Mouse (Mus musculus): Measurements from ENCODE around the gene Baiap2. TPM values are rescaled to one million over a fixed set of nuclear protein-coding genes. Genes with fewer than 3 reads are reported as not detected.

Gene Baiap2
- total RNA-seq, 2 experiments from 2014 or later = 16.5 to 31.7 TPM

DNA sequence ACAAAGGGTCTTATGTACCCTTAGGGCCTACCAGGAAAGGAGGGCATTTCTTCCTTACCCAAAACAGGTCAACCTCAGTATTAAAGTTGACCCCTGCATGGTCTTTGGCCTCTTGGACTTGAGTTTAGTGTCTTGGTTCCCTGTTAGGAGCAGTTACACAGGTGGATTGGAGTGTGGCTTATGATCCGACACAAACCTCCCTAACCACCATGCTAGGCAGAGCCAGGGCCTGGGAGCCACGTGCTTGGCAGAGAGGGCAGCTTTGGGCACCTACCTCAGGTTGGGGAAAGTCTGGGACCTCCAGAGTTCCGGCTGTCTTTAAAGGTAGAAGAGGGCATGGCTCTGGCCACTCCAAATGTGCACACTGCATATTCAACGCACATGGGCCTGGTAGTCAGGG is 23.1 kb upstream of the Baiap2 start:
- DNase-seq (ENCODE audit: low spot score in 2 of 2) = no peak

DNA sequence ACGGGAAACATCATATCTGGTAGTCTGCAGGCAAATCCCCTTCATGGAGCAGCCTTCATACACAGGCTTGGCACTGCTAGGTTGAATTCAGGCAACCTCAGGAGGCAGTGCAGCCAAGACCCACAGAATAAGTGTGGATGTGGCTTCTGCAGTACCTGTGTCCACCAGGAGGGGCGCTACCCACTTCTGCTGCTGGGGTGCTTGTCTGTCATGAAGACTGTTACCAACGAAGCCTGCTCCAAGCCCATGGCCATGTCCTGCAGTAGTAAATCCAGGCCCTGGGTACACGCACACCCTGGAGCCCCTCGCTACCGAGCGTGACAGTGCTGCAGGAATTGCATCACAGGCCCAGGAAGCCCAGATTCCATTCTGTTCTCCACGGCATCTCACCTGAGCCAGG is 22.7 kb upstream of the Baiap2 start:
- DNase-seq (ENCODE audit: low spot score in 2 of 2) = peak; percentile 60 to 74

DNA sequence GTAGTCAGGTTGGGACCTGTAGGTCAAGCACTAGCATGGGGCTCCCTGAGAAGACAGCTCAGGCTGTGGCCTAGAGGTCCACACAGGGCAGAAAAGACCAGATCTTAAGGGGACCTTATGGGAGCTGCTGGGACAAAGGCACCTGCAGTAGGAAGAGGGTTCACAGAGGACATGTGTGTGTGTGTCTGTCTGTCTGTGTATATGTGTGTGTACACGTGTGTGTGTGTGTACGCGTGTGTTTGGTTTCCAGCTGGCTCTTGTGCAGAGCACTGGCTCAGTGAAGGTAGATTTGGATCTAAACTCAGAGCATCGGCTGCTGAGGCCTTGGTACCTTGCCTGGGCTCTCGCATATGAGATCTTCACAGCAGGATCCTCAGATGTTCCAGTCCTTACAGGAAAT is 21.9 kb upstream of the Baiap2 start:
- DNase-seq (ENCODE audit: low spot score in 2 of 2) = no peak

DNA sequence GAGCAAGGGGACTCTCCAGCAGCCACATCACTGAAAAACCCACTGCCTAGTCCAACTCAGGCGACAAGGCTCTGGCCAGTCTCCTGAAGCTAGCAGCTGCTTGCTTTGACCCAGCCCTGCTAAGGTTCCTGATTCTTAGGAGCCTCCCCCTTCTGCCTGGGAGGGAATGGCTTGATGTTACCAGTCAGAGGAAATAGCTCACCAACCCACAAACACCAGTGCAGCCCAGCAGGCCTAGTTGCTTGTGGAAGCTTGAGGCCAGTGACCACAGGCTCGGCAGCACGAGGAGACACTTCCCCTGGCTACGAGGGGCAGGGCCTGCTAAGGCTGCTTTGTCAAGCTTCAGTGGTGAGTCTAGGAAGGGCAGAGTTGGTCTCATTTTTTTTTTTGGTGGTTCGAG is 17.4 kb upstream of the Baiap2 start:
- no peak for DNase-seq (ENCODE audit: low spot score in 2 of 2)

DNA sequence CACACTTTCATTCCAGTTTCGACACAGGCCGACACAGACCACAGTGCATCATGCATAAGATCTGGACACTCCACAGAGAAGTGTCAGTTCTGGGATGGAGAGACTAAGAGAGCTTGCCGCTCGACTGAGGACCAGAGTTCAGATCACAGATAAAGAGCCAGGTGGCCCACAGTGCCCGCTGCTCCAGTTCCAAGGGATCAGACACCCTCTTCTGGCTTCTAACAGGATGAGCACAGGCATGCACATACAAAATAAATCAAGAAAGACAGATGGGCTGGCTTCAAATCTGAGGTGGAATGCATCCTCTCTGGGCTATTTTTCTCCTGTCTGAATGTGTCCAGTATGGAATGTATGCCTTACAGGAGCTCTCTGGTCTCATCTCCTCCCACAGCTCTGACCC is 15.8 kb upstream of the Baiap2 start:
- no peak for DNase-seq (ENCODE audit: low spot score in 2 of 2)

DNA sequence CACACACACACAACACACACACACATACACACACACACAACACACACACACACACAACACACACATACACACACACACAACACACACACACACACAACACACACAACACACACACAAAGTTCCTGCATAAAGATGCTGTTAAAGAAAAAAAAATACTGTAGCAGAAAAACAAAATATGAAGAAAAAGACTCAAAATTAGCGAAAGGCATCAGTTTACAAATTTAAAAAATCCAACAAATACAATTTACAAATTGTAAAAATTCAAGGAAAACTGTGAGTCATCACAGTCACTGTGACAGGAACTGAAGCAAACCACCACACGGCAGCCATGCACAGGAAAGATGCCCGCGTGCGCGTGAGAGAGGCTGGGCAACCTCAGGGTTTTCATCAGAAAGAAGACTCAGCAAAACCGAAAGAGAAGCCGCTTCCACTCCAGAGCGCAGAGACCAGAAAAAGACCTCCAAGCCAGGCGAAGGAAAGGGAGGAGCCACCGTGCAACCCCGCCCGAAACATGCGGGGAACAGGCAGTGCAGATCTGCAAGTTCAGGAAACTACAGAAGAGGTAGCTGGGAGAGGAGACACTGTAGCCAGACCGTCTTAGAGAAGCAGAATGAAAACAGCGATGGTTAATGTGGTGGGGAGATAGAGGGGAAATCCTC is 14.4 kb upstream of the Baiap2 start:
- DNase-seq (ENCODE audit: low spot score in 2 of 2) = no peak

DNA sequence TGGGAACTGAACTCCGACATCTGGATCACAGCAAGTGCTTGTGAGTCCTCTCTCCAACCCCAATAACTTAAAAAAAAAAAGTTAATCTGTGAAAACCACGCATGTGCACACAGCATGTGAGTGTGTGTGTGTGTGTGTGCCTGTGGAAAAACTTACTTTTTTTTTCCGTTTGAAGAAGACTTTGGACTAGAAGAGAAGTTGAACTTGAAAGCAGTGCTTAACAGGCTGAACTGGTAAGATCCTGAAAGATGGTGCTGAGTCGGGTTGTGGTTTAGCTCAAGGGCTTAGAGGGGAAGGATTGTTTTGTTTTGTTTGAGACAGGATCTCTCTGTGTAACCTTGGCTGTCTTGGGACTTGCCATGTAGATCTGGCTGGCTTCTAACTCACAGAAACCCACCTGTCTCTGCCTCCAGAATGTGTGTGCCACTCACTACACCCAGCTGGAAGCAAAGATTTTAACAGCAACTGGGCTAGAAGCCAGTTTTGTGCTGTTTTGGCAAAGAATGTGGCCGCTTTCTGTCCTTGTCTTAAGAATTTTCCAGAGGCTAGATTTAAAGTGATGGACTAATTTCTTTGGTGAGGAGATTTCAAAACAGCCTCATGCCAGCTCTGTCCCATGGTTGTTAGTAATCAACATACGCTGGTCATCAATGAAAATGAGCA is 12.8 kb upstream of the Baiap2 start:
- DNase-seq (ENCODE audit: low spot score in 2 of 2) = no peak

DNA sequence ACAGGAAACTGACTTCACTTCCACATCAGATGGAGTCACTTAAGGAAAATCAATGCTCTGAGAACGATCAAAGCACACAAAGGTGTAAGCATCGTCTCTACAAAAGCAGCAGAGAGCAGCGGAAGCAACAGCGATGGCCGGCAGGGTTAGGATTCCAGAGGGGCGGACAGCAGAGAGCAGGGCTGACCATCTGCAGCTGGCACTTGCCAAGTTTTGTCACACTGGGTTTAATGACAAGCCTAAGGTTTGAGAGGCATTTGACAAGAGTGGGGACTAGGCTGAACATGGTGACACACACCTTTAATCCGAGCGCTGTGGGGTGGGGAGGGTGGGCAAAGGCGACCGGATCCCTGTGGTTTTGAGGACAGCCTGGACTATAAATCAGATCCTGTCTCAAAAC is 10.8 kb upstream of the Baiap2 start:
- DNase-seq (ENCODE audit: low spot score in 2 of 2) = no peak

DNA sequence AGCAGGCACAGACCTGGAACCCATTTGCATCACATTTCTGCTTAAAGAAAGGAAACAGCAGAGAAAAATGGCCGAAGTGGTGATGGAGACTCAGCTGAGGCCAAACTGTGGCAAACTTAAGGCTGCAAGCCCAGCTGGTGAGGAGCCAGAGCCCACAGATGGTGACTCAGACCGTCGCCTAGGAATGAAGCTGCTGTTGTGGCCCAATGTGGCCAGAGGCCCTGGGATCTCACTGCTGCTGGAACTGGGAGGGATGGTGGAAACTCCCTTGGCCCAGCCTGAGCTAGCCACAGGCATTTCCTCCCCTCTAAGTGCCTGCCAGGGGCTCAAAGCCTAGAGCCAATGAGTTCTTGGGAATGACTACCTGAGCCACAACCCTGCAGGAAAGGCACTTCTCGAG is 9.4 kb upstream of the Baiap2 start:
- no peak for DNase-seq (ENCODE audit: low spot score in 2 of 2)

DNA sequence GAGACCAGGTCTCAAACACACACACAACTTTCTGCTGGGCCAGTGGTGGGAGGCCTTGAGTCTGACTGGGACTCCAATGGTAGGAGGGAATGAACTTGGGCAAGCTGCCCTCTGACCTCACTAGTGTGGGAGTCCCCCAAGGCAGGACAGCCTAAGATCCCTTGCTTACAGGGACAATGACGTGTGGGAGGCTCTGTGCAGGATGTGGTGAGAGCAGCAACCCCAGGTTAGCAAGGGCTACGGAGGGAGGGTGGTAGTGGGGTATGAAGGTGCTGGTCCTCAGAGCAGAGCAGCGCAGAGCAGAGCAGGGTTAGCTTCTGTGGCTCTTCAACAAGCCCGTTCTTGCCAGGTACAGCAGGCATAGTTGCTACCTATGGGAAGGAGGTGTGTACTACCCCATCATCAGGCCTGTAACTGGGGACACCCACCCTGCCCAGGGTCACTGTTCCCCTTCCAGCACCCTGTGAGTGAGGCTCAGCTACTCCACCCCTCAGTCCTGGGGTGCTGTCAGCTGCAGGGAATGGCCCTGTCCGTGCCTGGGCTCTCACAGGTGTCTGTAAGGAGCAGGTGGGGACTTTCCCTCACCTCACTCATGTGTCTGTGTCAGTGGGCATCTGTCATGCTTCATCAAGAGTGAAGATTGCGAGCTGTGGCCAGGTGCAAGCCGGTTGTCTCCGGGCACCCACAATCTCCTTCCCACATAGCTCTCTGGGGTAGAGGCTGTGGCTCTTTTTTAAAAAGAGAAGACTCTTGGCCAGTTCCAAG is 8.6 kb upstream of the Baiap2 start:
- DNase-seq (ENCODE audit: low spot score in 2 of 2) = no peak

DNA sequence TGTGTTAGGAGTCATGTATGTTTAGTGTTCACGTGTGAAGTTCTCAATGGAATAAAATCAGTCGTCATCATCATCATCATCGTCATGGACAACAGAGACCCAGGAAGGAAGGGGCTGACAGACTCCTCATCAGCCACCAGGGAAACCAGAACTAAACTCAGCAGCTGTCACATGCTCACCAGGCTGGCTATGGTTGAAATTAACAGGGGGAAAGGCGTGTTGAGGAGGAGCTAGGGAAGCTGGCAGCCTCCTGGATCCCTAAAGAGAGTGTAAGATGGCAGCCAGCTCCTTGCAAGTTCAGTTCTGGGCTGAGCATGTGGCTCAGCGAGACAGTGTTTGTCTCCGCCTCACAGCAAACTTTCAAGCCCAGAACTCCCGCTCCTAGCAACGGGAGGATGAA is 7.8 kb upstream of the Baiap2 start:
- no peak for DNase-seq (ENCODE audit: low spot score in 2 of 2)

DNA sequence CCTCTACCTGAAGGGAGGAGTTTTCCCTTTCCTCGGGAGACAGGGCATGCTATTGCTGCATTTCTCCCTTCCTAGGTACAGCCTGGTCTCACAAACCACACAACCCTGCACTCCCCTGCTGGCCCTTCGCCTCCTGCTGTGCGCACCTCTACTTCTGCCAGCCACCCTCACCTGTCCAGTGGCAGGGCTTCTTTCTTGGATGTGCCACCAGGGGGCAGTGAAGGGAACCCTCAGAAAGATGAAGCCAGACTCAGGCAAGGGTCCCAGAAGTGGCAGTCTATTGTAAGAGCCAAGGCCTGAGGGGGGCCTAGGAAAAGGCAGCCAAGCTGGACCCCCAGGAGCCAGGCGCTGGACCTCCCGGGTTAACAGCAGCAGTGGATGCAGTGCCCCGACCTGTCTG is 7.1 kb upstream of the Baiap2 start:
- DNase-seq (ENCODE audit: low spot score in 2 of 2) = peak; percentile 62 to 74

DNA sequence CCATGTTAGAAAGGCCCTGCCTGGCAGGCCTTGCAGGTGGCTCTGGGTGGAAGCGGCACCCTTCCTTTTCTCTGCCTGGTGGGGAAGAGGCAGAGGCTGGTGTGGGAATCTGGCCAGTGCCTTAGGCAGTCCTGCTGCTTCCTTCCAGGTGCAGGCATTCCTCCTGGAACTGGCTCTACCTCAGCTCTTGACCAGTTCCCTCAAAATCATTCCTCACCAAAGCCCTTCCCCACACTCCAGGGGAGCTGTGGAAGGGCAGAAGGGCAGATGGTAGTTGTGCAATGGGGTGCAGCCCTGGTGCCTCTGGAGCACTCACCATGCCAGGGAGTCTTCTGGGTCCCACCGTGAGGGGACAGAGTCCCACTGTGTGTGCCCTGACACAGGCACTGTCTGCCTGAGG is 6.1 kb upstream of the Baiap2 start:
- no peak for DNase-seq (ENCODE audit: low spot score in 2 of 2)

DNA sequence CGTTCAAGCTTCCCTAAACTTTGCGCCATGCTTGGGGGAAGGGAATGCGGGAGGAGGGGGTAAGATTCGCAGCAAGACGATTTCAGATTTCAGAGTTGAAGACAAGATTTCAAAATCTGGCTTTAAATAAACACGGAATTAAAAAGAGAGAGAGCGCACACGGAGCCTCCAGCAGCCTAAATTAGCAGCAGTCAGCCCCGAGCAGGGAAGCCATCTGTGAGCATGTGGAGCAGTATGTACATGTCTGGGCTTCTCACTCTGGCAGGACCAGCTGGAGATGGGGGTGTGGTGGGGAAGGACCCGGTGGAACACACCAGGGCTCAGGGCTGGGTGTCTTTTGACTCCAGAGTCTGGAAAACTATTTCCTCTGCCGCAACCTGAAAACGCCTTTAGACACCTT is 5.3 kb upstream of the Baiap2 start:
- DNase-seq (ENCODE audit: low spot score in 2 of 2) = no peak

DNA sequence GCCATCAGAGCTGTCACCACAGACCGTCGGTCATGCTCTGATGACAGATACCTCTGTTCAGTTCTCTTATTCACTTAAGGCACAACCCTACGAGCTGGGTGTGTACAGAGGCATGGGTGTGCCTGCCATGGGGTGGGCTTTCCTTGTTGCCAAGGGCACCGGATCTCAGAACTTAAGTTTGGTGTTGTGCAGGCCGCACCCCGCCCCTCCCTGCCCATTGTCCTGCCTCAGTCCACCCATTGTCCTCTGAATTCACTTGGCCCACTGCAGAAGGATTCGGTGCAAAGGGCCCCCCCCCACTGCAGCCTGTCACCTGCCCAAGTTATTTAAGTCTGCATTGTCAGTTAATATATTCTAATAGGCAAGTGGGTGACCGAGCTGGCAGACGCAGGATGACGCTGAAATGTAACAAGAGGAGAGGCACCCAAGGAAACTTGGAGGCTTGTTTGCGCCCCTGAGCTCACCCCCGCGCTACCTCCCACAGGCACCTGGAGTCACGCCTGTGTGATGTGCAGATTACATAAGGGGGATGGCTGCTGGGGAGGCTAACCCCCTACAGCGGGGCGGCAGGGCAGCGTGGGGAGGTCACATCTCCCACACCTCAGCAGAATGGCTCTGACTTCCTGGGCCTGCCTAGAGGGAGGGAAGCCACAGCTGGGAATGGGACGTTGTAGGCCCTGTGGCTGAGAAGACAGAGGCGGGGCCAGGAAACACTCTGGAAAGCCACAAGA is 4.6 kb upstream of the Baiap2 start:
- DNase-seq (ENCODE audit: low spot score in 2 of 2) = no peak

DNA sequence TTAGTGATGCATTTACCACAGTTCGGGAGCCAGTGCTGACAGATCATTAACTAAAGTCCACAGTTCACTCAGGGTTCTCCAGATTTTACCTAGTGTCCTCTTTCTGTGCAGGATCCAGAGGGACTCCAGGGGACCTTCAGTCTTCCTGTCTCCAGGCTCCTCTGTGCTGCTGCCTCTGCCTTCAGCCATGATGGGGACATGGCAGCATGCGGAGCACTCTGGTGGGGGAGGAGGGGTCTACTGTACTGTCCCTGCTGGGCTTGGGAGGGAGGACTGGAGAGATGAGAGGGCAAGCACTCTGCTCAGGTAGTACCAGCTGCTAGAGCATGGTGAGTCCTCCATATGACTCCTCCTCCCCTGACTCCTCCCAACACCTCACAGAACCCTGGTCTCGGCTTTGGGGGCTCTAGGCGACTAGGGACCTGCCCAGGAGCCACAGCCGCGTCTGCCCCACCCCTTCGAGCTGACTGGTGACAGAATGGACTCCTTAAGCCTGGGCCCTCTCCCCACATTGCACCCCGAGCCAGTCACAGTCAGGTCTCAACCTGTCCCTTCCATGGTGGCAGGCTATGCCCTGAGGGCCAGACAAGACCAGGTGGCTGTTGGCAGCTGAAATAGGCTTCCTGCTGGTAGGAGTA is 3.4 kb upstream of the Baiap2 start:
- DNase-seq (ENCODE audit: low spot score in 2 of 2) = no peak

DNA sequence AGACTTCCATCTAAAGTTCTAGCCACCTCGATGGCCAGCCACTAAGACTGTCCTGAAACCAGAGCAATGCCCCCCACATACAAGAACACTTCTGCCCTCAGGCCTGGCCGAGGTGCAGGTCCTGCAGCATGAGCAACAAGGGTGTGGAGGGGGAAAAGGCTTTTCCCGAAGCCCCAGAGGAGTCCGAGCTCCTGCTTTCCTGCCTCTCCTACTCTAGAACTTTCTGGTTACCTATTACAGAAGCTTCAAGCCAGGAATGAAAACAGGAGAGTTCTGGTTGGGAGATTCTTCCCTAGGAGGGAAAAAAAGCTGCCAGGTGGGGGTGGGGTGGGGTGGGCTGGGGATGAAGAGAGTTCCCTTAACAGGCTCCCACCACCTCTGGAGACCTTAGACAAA is 2.9 kb upstream of the Baiap2 start:
- DNase-seq (ENCODE audit: low spot score in 2 of 2) = no peak

DNA sequence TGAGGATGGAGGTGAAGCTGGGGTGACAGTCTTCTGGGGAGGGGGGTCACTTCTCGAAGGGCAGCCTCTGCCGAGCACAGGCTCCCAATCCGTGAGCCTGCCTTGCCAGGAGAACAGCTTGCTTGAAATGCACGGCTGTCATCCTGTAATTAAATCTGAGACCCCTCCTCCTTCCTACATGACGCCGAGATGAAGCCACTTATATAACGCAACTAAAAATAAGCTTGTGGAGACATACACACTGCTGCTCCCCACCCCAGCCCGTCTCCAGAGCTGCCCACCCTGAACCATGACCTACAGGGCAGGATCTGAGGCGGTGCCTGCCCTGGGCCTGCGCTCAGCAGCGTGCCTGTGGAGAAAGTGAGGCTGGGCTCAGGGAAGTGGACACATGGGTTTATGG is 2.4 kb upstream of the Baiap2 start:
- DNase-seq (ENCODE audit: low spot score in 2 of 2) = no peak

DNA sequence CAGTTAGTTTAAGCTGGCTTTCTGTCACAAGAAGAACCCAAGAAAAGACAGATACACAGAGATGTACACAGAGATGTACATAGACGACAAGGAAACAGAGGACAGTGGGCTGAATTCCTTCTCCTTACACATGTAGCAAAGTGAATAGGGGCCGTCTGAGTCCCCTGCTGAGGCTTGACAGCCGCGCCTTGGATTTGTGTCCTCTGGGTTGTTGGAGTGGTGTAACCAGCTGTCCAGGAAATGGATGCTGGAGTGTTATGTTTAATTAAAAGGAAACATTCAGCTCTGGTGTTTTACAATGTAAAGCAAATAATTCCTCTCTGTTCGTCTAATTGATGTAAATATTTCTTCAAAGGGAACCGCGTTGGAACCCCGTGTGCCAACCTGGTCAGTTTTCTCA is 769 bp upstream of the Baiap2 start:
- no peak for DNase-seq (ENCODE audit: low spot score in 2 of 2)

DNA sequence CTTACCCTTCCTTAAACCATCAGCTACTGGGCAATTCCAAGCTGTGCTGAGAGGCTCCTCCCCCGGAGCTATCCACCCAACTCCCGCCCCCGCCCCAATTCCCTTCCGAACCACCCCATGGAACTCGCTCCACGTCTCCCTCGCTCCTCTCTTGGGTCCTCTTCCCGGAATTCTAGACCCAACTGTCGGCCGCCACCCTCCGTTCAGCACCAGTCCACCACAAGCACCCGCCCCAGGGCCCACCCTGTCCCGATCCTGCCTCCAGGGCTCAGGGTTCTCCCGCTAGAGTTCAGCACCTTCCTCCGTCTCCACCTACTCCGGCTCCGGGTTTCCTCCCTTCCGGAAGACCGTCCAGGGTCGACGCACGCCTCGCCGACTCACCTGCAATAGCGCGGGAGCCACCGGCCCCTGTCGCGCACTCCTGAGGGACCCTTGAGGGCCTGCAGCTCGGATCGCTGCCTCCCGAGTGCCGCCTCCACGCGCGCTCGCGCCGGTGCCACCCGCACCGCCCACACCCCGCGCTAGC is 299 bp upstream of the Baiap2 start:
- no peak for DNase-seq (ENCODE audit: low spot score in 2 of 2)

DNA sequence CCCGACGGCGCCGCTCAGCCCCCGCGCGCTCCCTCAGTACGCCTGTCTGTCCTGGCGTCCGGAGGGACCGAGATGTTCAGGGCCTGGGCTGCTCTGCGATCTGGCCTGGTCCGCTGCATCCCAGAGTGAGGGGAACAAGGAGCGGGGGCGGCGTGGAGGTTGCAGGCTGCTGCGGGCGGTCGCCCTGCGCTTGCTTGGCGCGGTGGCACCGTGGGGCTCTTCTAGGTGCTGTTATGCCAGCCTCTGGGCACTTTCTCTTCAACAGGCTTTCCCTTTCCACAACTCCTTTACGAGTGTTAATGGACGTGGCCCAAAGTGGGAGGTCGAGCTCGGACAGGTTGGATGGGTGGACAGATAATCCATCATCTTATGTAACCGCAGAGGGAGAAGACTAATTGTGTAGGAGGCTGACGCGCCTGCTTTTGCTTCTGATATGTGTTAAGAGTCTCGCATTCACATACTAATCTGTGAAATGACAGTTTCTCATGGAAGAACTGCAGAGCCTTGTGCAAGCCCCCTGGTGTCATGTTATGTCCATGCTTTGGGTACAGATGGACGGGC is 945 bp downstream of the Baiap2 start:
- DNase-seq (ENCODE audit: low spot score in 2 of 2) = no peak
